31 mouse cellular contexts compared by ENCODE assay signal in genomic region chr13:73711803-73712202, GRCm38 (mm10). TPM values are rescaled to one million over a fixed set of nuclear protein-coding genes. Genes with fewer than 3 reads are reported as not detected.
DNase-seq lines count a peak whose midpoint lies in the region; ATAC-seq and TF ChIP-seq lines count a peak whose summit lies in the region.
"Had no signal": no experiment of that assay in that cellular context is flagged by ENCODE, and none has a peak within 500 bp of the region (broad histone marks: within the 10 kb centered on the region; RNA-seq: fewer than 3 reads in every experiment).

No protein-coding gene starts in this region.

- ATAC-seq in intestine, embryonic 16.5 days = no peak
- ATAC-seq in intestine, embryonic 15.5 days = no peak
- ATAC-seq in midbrain, embryonic 11.5 days (ENCODE audit: low FRiP score) = no peak
- no peak for ATAC-seq in midbrain, embryonic 16.5 days
- ATAC-seq: activated CD4-positive, CD25-positive, alpha-beta regulatory T cell, adult 4 months; CD4-positive, CD25-positive, alpha-beta regulatory T cell, adult 4 months; forebrain, embryonic 14.5 days; Patski had no signal

- 74% methylated on average over 5 of the region's 5 CpGs for WGBS in intestine, embryonic 16.5 days
- WGBS in intestine, embryonic 15.5 days = 82% methylated on average over 5 of the region's 5 CpGs
- 54% methylated on average over 5 of the region's 5 CpGs for WGBS in kidney, adult 2 months
- 81% methylated on average over 5 of the region's 5 CpGs for WGBS in midbrain, embryonic 11.5 days
- WGBS in midbrain, embryonic 16.5 days = 93% methylated on average over 5 of the region's 5 CpGs

- no peak overlapping the region for H3K4me3 ChIP-seq in intestine, embryonic 16.5 days (ENCODE audit: low read length)
- no peak overlapping the region for H3K4me3 ChIP-seq in intestine, embryonic 15.5 days (replicated peaks)
- no peak overlapping the region for H3K4me3 ChIP-seq in kidney, adult 2 months (ENCODE audit: insufficient read depth, low read depth, low read length)
- H3K4me3 ChIP-seq in midbrain, embryonic 11.5 days (ENCODE audit: low read depth, low read length) = no peak overlapping the region
- H3K4me3 ChIP-seq in midbrain, embryonic 16.5 days (ENCODE audit: low read depth, low read length) = no peak overlapping the region
- H3K4me3 ChIP-seq: embryonic facial prominence, embryonic 13.5 days; embryonic facial prominence, embryonic 15.5 days; erythroblast, embryonic 14.5 days; forebrain, embryonic 10.5 days; forebrain, embryonic 12.5 days had no signal

- no peak for TF ChIP-seq POLR2A in kidney, adult 2 months (IDR thresholded peaks at IDR 0.05; ENCODE audit: low read depth, low read length)

- H3K36me3 ChIP-seq in intestine, embryonic 16.5 days (ENCODE audit: control insufficient read depth, insufficient read depth, low read length) = no peaks in the 10 kb centered on the region
- no peaks in the 10 kb centered on the region for H3K36me3 ChIP-seq in intestine, embryonic 15.5 days
- H3K36me3 ChIP-seq in kidney, adult 2 months (ENCODE audit: control insufficient read depth, insufficient read depth, low read length) = no peaks in the 10 kb centered on the region
- H3K36me3 ChIP-seq in midbrain, embryonic 11.5 days (ENCODE audit: control insufficient read depth, insufficient read depth, low read length) = no peaks in the 10 kb centered on the region
- no peaks in the 10 kb centered on the region for H3K36me3 ChIP-seq in midbrain, embryonic 16.5 days (ENCODE audit: control insufficient read depth, insufficient read depth, low read length)
- H3K36me3 ChIP-seq: embryonic facial prominence, embryonic 13.5 days; embryonic facial prominence, embryonic 15.5 days; forebrain, embryonic 10.5 days; forebrain, embryonic 12.5 days; G1E had no signal

- 0 out of 2 replicates have a peak overlapping the region, but pooled peaks have one; percentile 24 for H3K27ac ChIP-seq in intestine, embryonic 16.5 days (ENCODE audit: low read length)
- H3K27ac ChIP-seq in intestine, embryonic 15.5 days = no peak overlapping the region
- peak overlapping the region; percentile 86; the same call in 1 of the 2 replicates for H3K27ac ChIP-seq in kidney, adult 2 months (ENCODE audit: insufficient read depth, low read depth, low read length)
- no peak overlapping the region for H3K27ac ChIP-seq in midbrain, embryonic 11.5 days (ENCODE audit: low read depth, low read length)
- H3K27ac ChIP-seq in midbrain, embryonic 16.5 days (ENCODE audit: low read length) = no peak overlapping the region
- H3K27ac ChIP-seq: embryonic facial prominence, embryonic 13.5 days; embryonic facial prominence, embryonic 15.5 days; forebrain, embryonic 10.5 days; forebrain, embryonic 12.5 days had no signal

- no peaks in the 10 kb centered on the region for H3K27me3 ChIP-seq in intestine, embryonic 16.5 days (replicated peaks; ENCODE audit: control insufficient read depth, insufficient read depth, low read length)
- no peaks in the 10 kb centered on the region for H3K27me3 ChIP-seq in intestine, embryonic 15.5 days (replicated peaks)
- H3K27me3 ChIP-seq in kidney, adult 2 months (replicated peaks; ENCODE audit: control insufficient read depth, insufficient read depth, low read length) = no peaks in the 10 kb centered on the region
- no peaks in the 10 kb centered on the region for H3K27me3 ChIP-seq in midbrain, embryonic 11.5 days (ENCODE audit: control insufficient read depth, insufficient read depth, low read length)
- no peaks in the 10 kb centered on the region for H3K27me3 ChIP-seq in midbrain, embryonic 16.5 days (ENCODE audit: control insufficient read depth, insufficient read depth, low read depth, low read length)
- H3K27me3 ChIP-seq: embryonic facial prominence, embryonic 13.5 days; embryonic facial prominence, embryonic 15.5 days; forebrain, embryonic 12.5 days; Patski had no signal

- H3K9me3 ChIP-seq in intestine, embryonic 16.5 days (ENCODE audit: control insufficient read depth, low read length) = no peaks in the 10 kb centered on the region
- H3K9me3 ChIP-seq in intestine, embryonic 15.5 days = no peaks in the 10 kb centered on the region
- no peaks in the 10 kb centered on the region for H3K9me3 ChIP-seq in midbrain, embryonic 11.5 days (ENCODE audit: control insufficient read depth, low read length)
- no peaks in the 10 kb centered on the region; the same call in 1 of the 2 replicates for H3K9me3 ChIP-seq in midbrain, embryonic 16.5 days (replicated peaks; ENCODE audit: control insufficient read depth, low read length, poor library complexity, severe bottlenecking)
- H3K9me3 ChIP-seq: embryonic facial prominence, embryonic 13.5 days; embryonic facial prominence, embryonic 15.5 days; forebrain, embryonic 10.5 days; forebrain, embryonic 12.5 days; G1E had no signal

- H3K4me2 ChIP-seq in intestine, embryonic 16.5 days (ENCODE audit: low read depth, low read length) = no peak overlapping the region
- H3K4me2 ChIP-seq in intestine, embryonic 15.5 days (replicated peaks) = no peak overlapping the region
- H3K4me2 ChIP-seq in midbrain, embryonic 11.5 days = no peak overlapping the region
- no peak overlapping the region for H3K4me2 ChIP-seq in midbrain, embryonic 16.5 days (ENCODE audit: low read length)
- H3K4me2 ChIP-seq: embryonic facial prominence, embryonic 13.5 days; embryonic facial prominence, embryonic 15.5 days; forebrain, embryonic 12.5 days had no signal

- peak; percentile 52 for DNase-seq in kidney, adult 2 months
- no peak for DNase-seq in kidney, adult 8-10 months
- peak; percentile 14 for DNase-seq in midbrain, embryonic 11.5 days (ENCODE audit: low spot score, missing footprints)
- DNase-seq in adrenal gland, adult 2 months = no peak
- DNase-seq: adrenal gland, postnatal 10 days; adrenal gland, postnatal 25 days; B cell, adult 2 months; cerebellum, adult 11 months; cerebellum, adult 18-20 months; cerebellum, adult 8-10 months; cerebellum, adult 9-11 months; cerebellum, postnatal 14 days; cerebellum, postnatal 36 days; embryo, embryonic 11 days had no signal

- H3K4me1 ChIP-seq in intestine, embryonic 16.5 days (ENCODE audit: control insufficient read depth, insufficient read depth, low read length) = no peaks in the 10 kb centered on the region; the same call in 1 of the 2 replicates
- H3K4me1 ChIP-seq in intestine, embryonic 15.5 days (replicated peaks) = no peaks in the 10 kb centered on the region
- peaks cover 21% of the 10 kb centered on the region for H3K4me1 ChIP-seq in kidney, adult 2 months (ENCODE audit: control insufficient read depth, insufficient read depth, low read length)
- no peaks in the 10 kb centered on the region for H3K4me1 ChIP-seq in midbrain, embryonic 11.5 days (ENCODE audit: control insufficient read depth, insufficient read depth, low read length)
- H3K4me1 ChIP-seq in midbrain, embryonic 16.5 days (ENCODE audit: control insufficient read depth, insufficient read depth, low read length) = no peaks in the 10 kb centered on the region
- H3K4me1 ChIP-seq: embryonic facial prominence, embryonic 13.5 days; embryonic facial prominence, embryonic 15.5 days; forebrain, embryonic 10.5 days; forebrain, embryonic 12.5 days had no signal

- no peak for TF ChIP-seq CTCF in kidney, adult 2 months (conservative IDR thresholded peaks at IDR 0.05; ENCODE audit: insufficient read depth, insufficient read length, low read depth, low read length)

- H3K9ac ChIP-seq in intestine, embryonic 16.5 days (ENCODE audit: low read depth, low read length) = no peak overlapping the region
- H3K9ac ChIP-seq in intestine, embryonic 15.5 days = no peak overlapping the region
- no peak overlapping the region for H3K9ac ChIP-seq in midbrain, embryonic 11.5 days (ENCODE audit: low read length)
- H3K9ac ChIP-seq in midbrain, embryonic 16.5 days (ENCODE audit: low read depth, low read length) = no peak overlapping the region
- H3K9ac ChIP-seq: embryonic facial prominence, embryonic 13.5 days; embryonic facial prominence, embryonic 15.5 days; forebrain, embryonic 12.5 days had no signal

RNA-seq across cellular contexts. Expression of gene Slc6a19, which starts 7.1 kb away (rescaled TPM):
- 24.9 and 40.5 TPM in 2 replicates for polyA plus RNA-seq in intestine, embryonic 16.5 days (2015; fragmentation: Nextera tagmentation; extraction: Ambion mirVana)
- 10.4 and 13.2 TPM in 2 replicates for polyA plus RNA-seq in intestine, embryonic 15.5 days (2015; fragmentation: Nextera tagmentation; extraction: Ambion mirVana)
- polyA plus RNA-seq in kidney, adult 2 months (2012; rRNA removed) = 884 and 1,011 TPM in 2 replicates
- polyA plus RNA-seq in midbrain, embryonic 11.5 days (2014; fragmentation: Nextera tagmentation; extraction: Ambion mirVana) = 0.14 and 0.17 TPM in 2 replicates
- polyA plus RNA-seq in midbrain, embryonic 16.5 days (2015; fragmentation: Nextera tagmentation; extraction: Ambion mirVana) = 0.11 and 0.30 TPM in 2 replicates
- total RNA-seq in adrenal gland, adult 2 months (2021) = under 1 TPM; 0.20 to 0.48 TPM
- polyA plus RNA-seq in adrenal gland, adult 2 months (2012; rRNA removed) = 0.09 and 0.17 TPM in 2 replicates
- polyA plus RNA-seq: CD4-positive, CD25-positive, alpha-beta regulatory T cell, adult 4 months; embryonic facial prominence, embryonic 13.5 days; erythroblast, embryonic 14.5 days; G1E had no signal

RNA-seq across cellular contexts. Expression of gene Slc12a7, which starts 21.1 kb away (rescaled TPM):
- 28.7 and 31.7 TPM in 2 replicates for polyA plus RNA-seq in intestine, embryonic 16.5 days (2015; fragmentation: Nextera tagmentation; extraction: Ambion mirVana)
- 25.3 and 27.4 TPM in 2 replicates for polyA plus RNA-seq in intestine, embryonic 15.5 days (2015; fragmentation: Nextera tagmentation; extraction: Ambion mirVana)
- 104 and 109 TPM in 2 replicates for polyA plus RNA-seq in kidney, adult 2 months (2012; rRNA removed)
- 34.3 and 38.2 TPM in 2 replicates for polyA plus RNA-seq in midbrain, embryonic 11.5 days (2014; fragmentation: Nextera tagmentation; extraction: Ambion mirVana)
- 7.5 and 9.6 TPM in 2 replicates for polyA plus RNA-seq in midbrain, embryonic 16.5 days (2015; fragmentation: Nextera tagmentation; extraction: Ambion mirVana)
- 10 to 100 TPM; 29.3 to 49.3 TPM for total RNA-seq in adrenal gland, adult 2 months (2021)
- 50.5 and 57.0 TPM in 2 replicates for polyA plus RNA-seq in adrenal gland, adult 2 months (2012; rRNA removed)

RNA-seq across cellular contexts. Expression of gene Slc6a18, which starts 34.0 kb away (rescaled TPM):
- polyA plus RNA-seq in intestine, embryonic 16.5 days (2015; fragmentation: Nextera tagmentation; extraction: Ambion mirVana) = not detected in 2 replicates
- polyA plus RNA-seq in intestine, embryonic 15.5 days (2015; fragmentation: Nextera tagmentation; extraction: Ambion mirVana) = not detected in 2 replicates
- polyA plus RNA-seq in kidney, adult 2 months (2012; rRNA removed) = 438 and 863 TPM in 2 replicates
- not detected in 2 replicates for polyA plus RNA-seq in midbrain, embryonic 11.5 days (2014; fragmentation: Nextera tagmentation; extraction: Ambion mirVana)
- not detected in 2 replicates for polyA plus RNA-seq in midbrain, embryonic 16.5 days (2015; fragmentation: Nextera tagmentation; extraction: Ambion mirVana)
- total RNA-seq in adrenal gland, adult 2 months (2021) = not detected
- polyA plus RNA-seq in adrenal gland, adult 2 months (2012; rRNA removed) = not detected in 2 replicates
- total RNA-seq: adrenal gland, postnatal 10 days; adrenal gland, postnatal 25 days; CH12.LX; common myeloid progenitor, adult 5-6 weeks had no signal
- polyA plus RNA-seq: activated CD4-positive, CD25-positive, alpha-beta regulatory T cell, adult 4 months; brain, embryonic 14.5 days; CD4-positive, CD25-positive, alpha-beta regulatory T cell, adult 4 months; embryonic facial prominence, embryonic 11.5 days; embryonic facial prominence, embryonic 13.5 days; embryonic facial prominence, embryonic 15.5 days; erythroblast, embryonic 14.5 days; forebrain, embryonic 10.5 days; forebrain, embryonic 12.5 days; forebrain, embryonic 14.5 days; G1E had no signal

Comparison
In these comparisons a context has a peak if more than half of its experiments do, and no peak if none do; other contexts are left out.
1. H3K27ac ChIP-seq: peak in intestine, embryonic 16.5 days (single experiment) and kidney, adult 2 months (single experiment); none in intestine, embryonic 15.5 days (single experiment), midbrain, embryonic 11.5 days (single experiment) and midbrain, embryonic 16.5 days (single experiment).
2. DNase-seq: peak in kidney, adult 2 months (single experiment) and midbrain, embryonic 11.5 days (single experiment); none in kidney, adult 8-10 months (0 of 2) and adrenal gland, adult 2 months (single experiment).
3. RNA of gene Slc6a19, which starts 7.1 kb away (polyA plus RNA-seq): 884 to 1,011 TPM in kidney, adult 2 months; 24.9 to 40.5 TPM in intestine, embryonic 16.5 days, 10.4 to 13.2 TPM in intestine, embryonic 15.5 days, 0.11 to 0.30 TPM in midbrain, embryonic 16.5 days, 0.09 to 0.17 TPM in adrenal gland, adult 2 months and 0.14 to 0.17 TPM in midbrain, embryonic 11.5 days; every median in the first group is over 10 times any median in the second.
4. RNA of gene Slc6a18, which starts 34.0 kb away (polyA plus RNA-seq): 438 to 863 TPM in kidney, adult 2 months; not detected in intestine, embryonic 16.5 days, not detected in intestine, embryonic 15.5 days, not detected in midbrain, embryonic 11.5 days, not detected in midbrain, embryonic 16.5 days and not detected in adrenal gland, adult 2 months; every median in the first group is over 100 times any median in the second.